10 mouse cellular contexts compared by ENCODE assay signal in the genomic region with DNA sequence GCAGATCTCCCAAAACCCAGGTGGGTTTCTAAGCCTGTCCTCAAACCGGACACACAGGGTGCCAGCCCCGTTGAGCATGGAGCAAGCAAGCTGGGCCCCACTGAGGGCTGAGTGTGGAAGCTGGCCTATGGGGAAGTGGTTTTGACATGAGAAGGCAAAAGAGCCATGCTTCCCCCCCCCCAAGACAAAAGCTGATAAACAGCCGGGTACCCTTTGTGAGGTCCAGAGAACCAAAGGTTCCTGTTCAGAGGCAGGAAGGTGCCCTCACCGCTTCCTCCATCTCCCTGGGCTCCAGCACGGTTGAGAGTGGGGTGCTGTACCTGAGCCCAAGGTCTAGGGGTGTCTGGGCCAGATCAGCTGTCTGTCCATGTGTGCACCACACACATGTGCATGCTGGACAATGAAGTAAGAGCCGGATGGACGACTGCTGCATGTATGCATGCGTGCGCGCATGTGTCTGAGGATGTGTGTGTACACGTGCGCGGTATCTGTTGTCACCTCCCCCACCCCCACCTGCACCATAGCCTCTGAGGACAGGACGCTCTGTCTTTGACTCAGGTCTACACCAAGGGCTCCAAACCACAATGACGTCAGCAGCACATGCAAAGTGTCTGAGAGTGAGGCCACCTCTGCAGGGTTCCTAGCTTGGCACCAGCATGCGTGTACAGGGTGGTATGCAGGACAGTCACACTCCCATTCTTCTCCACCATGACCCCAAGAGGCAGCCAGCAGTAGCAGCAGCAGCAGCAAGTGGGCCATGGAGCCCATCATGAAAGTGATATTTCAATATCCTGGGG.
DNase-seq lines count a peak whose midpoint lies in the region; ATAC-seq and TF ChIP-seq lines count a peak whose summit lies in the region.
"Had no signal": no experiment of that assay in that cellular context is flagged by ENCODE, and none has a peak within 500 bp of the region (broad histone marks: within the 10 kb centered on the region; RNA-seq: fewer than 3 reads in every experiment).

No protein-coding gene starts in this region.

- DNase-seq in gastrocnemius, adult 2 months, result peak; percentile 39
- no peak for DNase-seq in gastrocnemius, postnatal 14 days
- peak; percentile 76 for DNase-seq in liver, postnatal 0 days
- peak; percentile 96 for DNase-seq in splenic B cell, adult 2 months (ENCODE audit: low read depth, low spot score)
- DNase-seq in urinary bladder, postnatal 25 days (ENCODE audit: low spot score), result no peak
- DNase-seq in cerebellum, adult 2 months, result no peak
- DNase-seq in adrenal gland, adult 2 months, result no peak
- DNase-seq: cerebellum, adult 8-10 months had no signal

- H3K4me2 ChIP-seq in liver, postnatal 0 days (ENCODE audit: low read depth, low read length), result peak overlapping the region; percentile 24; the same call in 1 of the 2 replicates
- H3K4me2 ChIP-seq: neural tube, embryonic 12.5 days had no signal

- no peaks in the 10 kb centered on the region for H3K36me3 ChIP-seq in liver, postnatal 0 days (replicated peaks; ENCODE audit: insufficient read depth, low read length)
- H3K36me3 ChIP-seq in splenic B cell, adult 2 months (ENCODE audit: control insufficient read depth, insufficient read depth, low read length, poor library complexity, severe bottlenecking), result no peaks in the 10 kb centered on the region
- H3K36me3 ChIP-seq: neural tube, embryonic 12.5 days had no signal

- no peak for TF ChIP-seq POLR2A in cerebellum, adult 2 months (IDR thresholded peaks at IDR 0.05; ENCODE audit: borderline replicate concordance, insufficient read depth, low read length)

- peak overlapping the region; percentile 72 for H3K27ac ChIP-seq in gastrocnemius, adult 2 months
- peak overlapping the region; percentile 92 for H3K27ac ChIP-seq in liver, postnatal 0 days (ENCODE audit: low read depth)
- no peak overlapping the region for H3K27ac ChIP-seq in cerebellum, adult 2 months (ENCODE audit: insufficient read depth, low read length)
- H3K27ac ChIP-seq: neural tube, embryonic 12.5 days had no signal

- H3K4me3 ChIP-seq in gastrocnemius, adult 2 months, result no peak overlapping the region
- no peak overlapping the region for H3K4me3 ChIP-seq in liver, postnatal 0 days (ENCODE audit: low read depth, low read length)
- H3K4me3 ChIP-seq in cerebellum, adult 2 months (replicated peaks; ENCODE audit: insufficient read depth, low read depth, low read length), result no peak overlapping the region
- H3K4me3 ChIP-seq: neural tube, embryonic 12.5 days had no signal

- no peaks in the 10 kb centered on the region for H3K9me3 ChIP-seq in liver, postnatal 0 days (ENCODE audit: low read length)
- H3K9me3 ChIP-seq: neural tube, embryonic 12.5 days had no signal

- peak; percentile 74 for ATAC-seq in activated CD4-positive, CD25-positive, alpha-beta regulatory T cell, adult 4 months
- ATAC-seq in liver, postnatal 0 days, result peak; percentile 59

- WGBS in liver, postnatal 0 days (ENCODE audit: insufficient replicate concordance), result 44% methylated on average over 16 of the region's 16 CpGs
- WGBS in cerebellum, adult 2 months, result 87% methylated on average over 16 of the region's 16 CpGs

- intact Hi-C loops in gastrocnemius, adult 2 months (cut with DNase I), result loop anchor here (10.0 kb wide), 2 partner anchors 215 to 305 kb away; no protein-coding TSS in a partner anchor
- intact Hi-C loops in gastrocnemius, postnatal 14 days (cut with DNase I; ENCODE audit: low total_unique reads), result loop anchor here (5.0 to 10.0 kb wide), 2 partner anchors 58 to 265 kb away; no protein-coding TSS in a partner anchor

- no peak for TF ChIP-seq CTCF in gastrocnemius, adult 2 months (IDR thresholded peaks at IDR 0.05)
- TF ChIP-seq CTCF in liver, postnatal 0 days (IDR thresholded peaks at IDR 0.05; ENCODE audit: low read depth), result no peak
- TF ChIP-seq CTCF in cerebellum, adult 2 months (IDR thresholded peaks at IDR 0.05; ENCODE audit: borderline replicate concordance, insufficient read depth, low read depth, low read length), result no peak

- TF ChIP-seq EP300 in liver, postnatal 0 days (IDR thresholded peaks at IDR 0.05; ENCODE audit: low read depth), result peak; percentile 91

- peak overlapping the region; percentile 36; the same call in 1 of the 2 replicates for H3K9ac ChIP-seq in liver, postnatal 0 days (replicated peaks)
- H3K9ac ChIP-seq: neural tube, embryonic 12.5 days had no signal

- H3K27me3 ChIP-seq in liver, postnatal 0 days (ENCODE audit: insufficient read depth, low read length), result no peaks in the 10 kb centered on the region
- no peaks in the 10 kb centered on the region for H3K27me3 ChIP-seq in splenic B cell, adult 2 months (ENCODE audit: control insufficient read depth, insufficient read depth, low read length, poor library complexity, severe bottlenecking)
- no peaks in the 10 kb centered on the region for H3K27me3 ChIP-seq in cerebellum, adult 2 months (ENCODE audit: control insufficient read depth, insufficient read depth, low read length)
- H3K27me3 ChIP-seq: neural tube, embryonic 12.5 days had no signal

- peaks cover 45% of the 10 kb centered on the region for H3K4me1 ChIP-seq in liver, postnatal 0 days (ENCODE audit: insufficient read depth)
- H3K4me1 ChIP-seq in cerebellum, adult 2 months (ENCODE audit: control insufficient read depth, insufficient read depth, low read length), result 0 out of 2 replicates have a peak, but pooled peaks cover 3% of the 10 kb centered on the region

Comparison
In these comparisons a context has a peak if more than half of its experiments do, and no peak if none do; other contexts are left out.
1. DNase-seq: peak in gastrocnemius, adult 2 months (single experiment), liver, postnatal 0 days (single experiment) and splenic B cell, adult 2 months (single experiment); none in gastrocnemius, postnatal 14 days (single experiment), urinary bladder, postnatal 25 days (single experiment), cerebellum, adult 2 months (0 of 2) and adrenal gland, adult 2 months (single experiment).